Mouse (Mus musculus) megakaryocyte-erythroid progenitor cell, adult 5 weeks (primary cell): ENCODE measurements around the gene Pth2r. TPM values are rescaled to one million over a fixed set of nuclear protein-coding genes. Genes with fewer than 3 reads are reported as not detected.

Experiments
- polyA plus RNA-seq: library from polyadenylated mRNA; stranded (reverse); fragments of >175 nt; gene quantifications from 2 replicates; pipeline ENCODE4 v1.2.3, GENCODE M21; 2012

Pth2r gene
- not detected in 2 replicates for polyA plus RNA-seq

DNA sequence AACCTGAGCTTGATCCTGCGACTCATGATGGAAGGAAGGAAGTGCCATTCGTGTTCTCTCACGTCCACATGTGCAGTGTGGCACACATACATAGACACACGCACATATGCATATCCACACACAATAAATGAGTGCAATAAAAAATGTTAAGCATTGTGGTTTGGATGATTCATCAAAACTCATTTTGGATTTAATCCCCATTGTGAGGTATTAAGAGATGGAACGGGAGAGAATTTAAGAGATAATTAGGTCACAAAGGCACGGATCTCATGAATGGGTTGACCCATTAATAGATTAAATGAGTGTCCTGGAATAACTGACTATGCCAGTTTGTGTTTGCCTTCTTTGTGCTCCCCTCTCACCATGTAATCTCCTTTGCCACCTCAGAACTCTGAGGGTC, at the start of gene Pth2r:
Pth2r (plus strand) TSS at position 301 of the 400 bp plus-strand sequence.

Other genes with a start within 250 kb of the Pth2r start
- 0.06 TPM in 1 of 2 replicates, not detected in the other for gene Akr1cl, start 249.3 kb upstream of the Pth2r start, polyA plus RNA-seq
- gene Cryge, start 230.9 kb upstream of the Pth2r start, polyA plus RNA-seq = not detected in 2 replicates
- not detected in 2 replicates for gene Crygd, start 218.6 kb upstream of the Pth2r start, polyA plus RNA-seq
- gene Crygc, start 208.4 kb upstream of the Pth2r start, polyA plus RNA-seq = not detected in 2 replicates
- not detected in 2 replicates for gene Crygb, start 199.8 kb upstream of the Pth2r start, polyA plus RNA-seq
- 0.12 and 0.18 TPM in 2 replicates for gene Cryga, start 178.7 kb upstream of the Pth2r start, polyA plus RNA-seq
- gene Gm28845, start 162.5 kb upstream of the Pth2r start, polyA plus RNA-seq = not detected in 2 replicates
- 0.13 TPM in 1 of 2 replicates, not detected in the other for gene D630023F18Rik, start 158.8 kb upstream of the Pth2r start, polyA plus RNA-seq
- 1.8 and 3.9 TPM in 2 replicates for gene Idh1, start 95.6 kb upstream of the Pth2r start, polyA plus RNA-seq
- gene Pikfyve, start 95.4 kb upstream of the Pth2r start, polyA plus RNA-seq = 16.6 and 17.6 TPM in 2 replicates